Mouse (Mus musculus): ENCODE data around the gene Pou2f2.

- TF ChIP-seq POLR2A (IDR thresholded peaks at IDR 0.05; ENCODE audit: low read depth, low read length): no peak
- no peak for TF ChIP-seq CTCF (conservative IDR thresholded peaks at IDR 0.05 in 1 of 2, IDR thresholded peaks at IDR 0.05 in 1 of 2; ENCODE audit: low read depth in 2 of 2, low read length in 2 of 2)
- TF ChIP-seq ZNF384 (IDR thresholded peaks at IDR 0.05; ENCODE audit: low read depth, low read length): no peak
- TF ChIP-seq ZKSCAN1 (IDR thresholded peaks at IDR 0.05; ENCODE audit: borderline replicate concordance, low read depth, low read length): no peak
- TF ChIP-seq KAT2A (IDR thresholded peaks at IDR 0.05; ENCODE audit: insufficient replicate concordance, low read length): no peak
- TF ChIP-seq ZC3H11A (IDR thresholded peaks at IDR 0.05; ENCODE audit: low read depth, low read length): no peak
- no peak for TF ChIP-seq USF2 (conservative IDR thresholded peaks at IDR 0.05; ENCODE audit: low read depth, low read length)
- no peak for TF ChIP-seq ZMIZ1 (IDR thresholded peaks at IDR 0.05; ENCODE audit: low read depth, low read length)
- no peak for TF ChIP-seq TBP (conservative IDR thresholded peaks at IDR 0.05; ENCODE audit: low read depth, low read length)
- TF ChIP-seq CHD2 (IDR thresholded peaks at IDR 0.05; ENCODE audit: low read length): no peak
These were observed 121.6 kb downstream of the Pou2f2 start for GRCm38 (mm10) chr7:25057888-25058287.
